Mouse (Mus musculus): ENCODE measurements at regions not wholly inside any gene's neighbourhood (a gene's known extent, or its start where the extent isn't known, plus 50 kb on each side); places are given as distances from the start of the nearest gene placed in this dataset.
A peak's percentile ranks its signal among the peaks of the same experiment; 100 is the strongest.

- 12% methylated on average over 5 of the region's 5 CpGs for WGBS
- Histone ChIP-seq H3K4me1 (peaks cover 5% of the 10 kb centered on the region; the same call in 1 of the 2 replicates), H3K4me2 (no peak overlapping the region), H3K9me3 (no peaks in the 10 kb centered on the region), H3K27me3 (no peaks in the 10 kb centered on the region), H3K4me3 (no peak overlapping the region), H3K36me3 (no peaks in the 10 kb centered on the region), H3K9ac (no peak overlapping the region), H3K27ac (no peak overlapping the region)
- peak; percentile 57; the same call in 1 of the 2 replicates for ATAC-seq (ENCODE audit: borderline replicate concordance, extremely low read depth, low FRiP score, low TSS enrichment)
Observed at GRCm38 (mm10) chr3:78412669-78413419, 873.5 kb downstream of the Rapgef2 start.

GRCm38 (mm10) chr3:78411395-78411794, 874.9 kb downstream of the Rapgef2 start:
- Histone ChIP-seq H3K36me3 (no peaks in the 10 kb centered on the region), H3K4me1 (peaks cover 5% of the 10 kb centered on the region; the same call in 1 of the 2 replicates), H3K4me2 (no peak overlapping the region), H3K27me3 (no peaks in the 10 kb centered on the region), H3K4me3 (no peak overlapping the region), H3K9me3 (no peaks in the 10 kb centered on the region), H3K27ac (no peak overlapping the region), H3K9ac (no peak overlapping the region)
- no peak for ATAC-seq (ENCODE audit: borderline replicate concordance, extremely low read depth, low FRiP score, low TSS enrichment)
- WGBS, result 59% methylated on average over 4 of the region's 4 CpGs

DNA sequence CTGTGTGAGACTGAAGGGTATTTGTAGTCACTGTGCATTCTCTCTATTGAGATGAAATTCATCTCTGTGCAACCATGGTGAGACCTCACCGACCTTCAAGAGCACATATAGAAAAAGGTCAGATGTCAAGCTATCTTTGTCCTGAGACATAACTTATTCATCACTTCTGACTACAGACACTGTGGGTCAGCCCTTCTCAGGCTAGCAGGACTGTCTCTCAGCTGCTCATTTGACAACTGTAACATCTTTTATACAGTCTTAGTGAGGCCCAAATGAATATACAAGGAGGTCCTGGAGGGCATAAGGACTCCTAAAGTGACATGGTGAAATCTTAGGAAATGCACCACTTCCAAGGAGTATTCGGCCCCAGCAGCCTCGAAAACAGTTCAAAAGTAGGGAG, 877.1 kb downstream of the Rapgef2 start:
- Histone ChIP-seq H3K4me1 (peaks cover 10% of the 10 kb centered on the region; the same call in 1 of the 2 replicates), H3K9ac (no peak overlapping the region), H3K4me3 (no peak overlapping the region), H3K36me3 (no peaks in the 10 kb centered on the region), H3K4me2 (no peak overlapping the region), H3K27me3 (no peaks in the 10 kb centered on the region), H3K9me3 (no peaks in the 10 kb centered on the region), H3K27ac (no peak overlapping the region)
- 75% methylated on average over 3 of the region's 3 CpGs for WGBS
- no peak for ATAC-seq (ENCODE audit: borderline replicate concordance, extremely low read depth, low FRiP score, low TSS enrichment)

DNA sequence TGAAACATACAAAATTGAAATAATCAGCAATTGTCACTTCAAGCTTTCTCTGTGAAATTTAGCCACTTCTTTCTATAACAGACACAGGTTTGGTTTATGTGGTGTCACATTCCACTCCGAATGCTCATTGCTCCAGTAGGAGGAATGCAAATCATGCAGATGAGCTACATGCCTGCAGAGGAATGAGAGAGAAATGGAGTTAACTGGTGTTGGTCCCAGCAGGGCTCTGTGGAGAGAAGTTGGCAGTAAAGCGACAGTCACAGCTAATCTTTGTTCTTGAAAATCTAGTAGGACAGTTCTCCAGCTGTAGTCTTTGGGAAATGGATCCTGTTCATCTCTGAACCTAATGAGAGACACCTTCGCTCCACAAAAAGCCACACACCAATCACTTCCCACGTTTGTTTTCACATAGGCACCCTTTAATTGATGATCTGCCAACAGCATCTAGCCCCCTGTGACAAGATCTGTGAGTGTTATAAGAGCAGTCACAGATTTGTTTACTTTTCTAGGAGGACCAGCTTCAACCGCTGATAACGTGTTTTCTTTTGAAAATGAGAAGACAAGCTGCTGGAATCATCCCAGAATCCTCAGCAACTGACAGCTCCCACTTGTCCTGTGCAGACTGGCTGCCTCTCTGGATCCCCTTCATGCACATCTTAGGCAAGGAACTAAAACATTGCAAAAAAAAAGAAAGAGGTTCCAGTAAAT, 880.4 kb downstream of the Rapgef2 start:
- no peaks in the 10 kb centered on the region for H3K9me3 ChIP-seq
- H3K4me2 ChIP-seq, result peak overlapping the region; percentile 12; the same call in 1 of the 2 replicates
- H3K4me3 ChIP-seq, result no peak overlapping the region
- no peak overlapping the region for H3K9ac ChIP-seq
- no peaks in the 10 kb centered on the region for H3K27me3 ChIP-seq
- H3K36me3 ChIP-seq, result no peaks in the 10 kb centered on the region
- no peak overlapping the region for H3K27ac ChIP-seq
- peak; percentile 94 for ATAC-seq (ENCODE audit: borderline replicate concordance, extremely low read depth, low FRiP score, low TSS enrichment)
- H3K4me1 ChIP-seq, result 0 out of 2 replicates have a peak, but pooled peaks cover 5% of the 10 kb centered on the region
- 6% methylated on average over 6 of the region's 6 CpGs for WGBS

GRCm38 (mm10) chr3:78358377-78358776, 927.9 kb downstream of the Rapgef2 start:
- ATAC-seq (ENCODE audit: borderline replicate concordance, extremely low read depth, low FRiP score, low TSS enrichment), result no peak
- Histone ChIP-seq H3K27me3 (no peaks in the 10 kb centered on the region), H3K4me1 (no peaks in the 10 kb centered on the region), H3K9me3 (no peaks in the 10 kb centered on the region), H3K27ac (no peak overlapping the region), H3K4me3 (no peak overlapping the region), H3K4me2 (no peak overlapping the region), H3K9ac (no peak overlapping the region), H3K36me3 (no peaks in the 10 kb centered on the region)
- WGBS, result 34% methylated on average over 1 of the region's 1 CpGs

- H3K9me3 ChIP-seq, result no peaks in the 10 kb centered on the region
- H3K4me3 ChIP-seq, result no peak overlapping the region
- no peak overlapping the region for H3K4me2 ChIP-seq
- no peaks in the 10 kb centered on the region for H3K36me3 ChIP-seq
- WGBS, result 87% methylated on average over 1 of the region's 1 CpGs
- ATAC-seq (ENCODE audit: borderline replicate concordance, extremely low read depth, low FRiP score, low TSS enrichment), result no peak
- H3K27ac ChIP-seq, result no peak overlapping the region
- H3K27me3 ChIP-seq, result no peaks in the 10 kb centered on the region
- H3K4me1 ChIP-seq, result no peaks in the 10 kb centered on the region
- no peak overlapping the region for H3K9ac ChIP-seq
Observed at GRCm38 (mm10) chr3:78339891-78340290, 946.4 kb downstream of the Rapgef2 start.

DNA sequence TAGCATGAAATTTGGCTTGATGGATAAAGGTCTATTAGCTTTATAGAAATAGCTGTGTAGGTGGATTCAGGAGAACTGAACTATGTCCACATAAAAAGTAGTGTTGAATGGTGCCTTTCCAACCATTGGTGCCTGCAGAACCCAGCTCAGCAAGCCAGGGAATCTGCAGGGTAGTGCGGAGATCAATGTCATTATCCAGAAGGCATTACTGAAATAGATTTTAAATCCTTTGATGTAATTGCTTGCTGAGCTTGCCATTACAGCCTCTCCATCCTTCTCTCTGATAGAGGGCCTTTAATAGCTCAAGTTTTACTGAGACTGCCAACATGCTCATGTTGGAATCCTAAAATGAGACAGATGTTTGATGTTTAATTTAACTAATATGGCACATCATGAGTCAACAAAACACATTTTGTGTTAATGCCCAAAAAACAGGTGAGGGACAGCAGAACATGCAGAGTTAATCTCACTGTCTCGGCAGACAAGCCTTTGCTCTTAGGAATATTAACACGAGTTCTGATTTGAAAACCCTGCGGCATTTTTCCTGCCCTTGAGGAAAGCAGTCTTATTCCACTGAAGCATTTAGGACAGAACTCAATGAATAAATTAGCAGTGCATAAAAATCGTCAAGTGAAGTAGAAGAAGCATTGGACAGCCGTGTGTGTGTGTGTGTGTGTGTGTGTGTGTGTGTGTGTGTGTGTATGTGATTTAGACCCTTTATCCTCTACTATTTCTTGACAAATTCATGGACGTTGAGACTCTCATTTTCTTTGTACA, 974.5 kb downstream of the Rapgef2 start:
- no peak overlapping the region for H3K9ac ChIP-seq
- no peak overlapping the region for H3K4me2 ChIP-seq
- no peaks in the 10 kb centered on the region for H3K4me1 ChIP-seq
- H3K36me3 ChIP-seq, result no peaks in the 10 kb centered on the region
- H3K27ac ChIP-seq, result no peak overlapping the region
- no peaks in the 10 kb centered on the region for H3K27me3 ChIP-seq
- WGBS, result 76% methylated on average over 7 of the region's 7 CpGs
- H3K4me3 ChIP-seq, result no peak overlapping the region
- no peaks in the 10 kb centered on the region for H3K9me3 ChIP-seq
- no peak for ATAC-seq (ENCODE audit: borderline replicate concordance, extremely low read depth, low FRiP score, low TSS enrichment)

GRCm38 (mm10) chr3:78300506-78300905, 985.8 kb downstream of the Rapgef2 start:
- Histone ChIP-seq H3K27me3 (no peaks in the 10 kb centered on the region), H3K4me3 (no peak overlapping the region), H3K36me3 (no peaks in the 10 kb centered on the region), H3K9ac (no peak overlapping the region), H3K9me3 (no peaks in the 10 kb centered on the region), H3K4me2 (no peak overlapping the region), H3K4me1 (no peaks in the 10 kb centered on the region), H3K27ac (no peak overlapping the region)
- ATAC-seq (ENCODE audit: borderline replicate concordance, extremely low read depth, low FRiP score, low TSS enrichment), result no peak

DNA sequence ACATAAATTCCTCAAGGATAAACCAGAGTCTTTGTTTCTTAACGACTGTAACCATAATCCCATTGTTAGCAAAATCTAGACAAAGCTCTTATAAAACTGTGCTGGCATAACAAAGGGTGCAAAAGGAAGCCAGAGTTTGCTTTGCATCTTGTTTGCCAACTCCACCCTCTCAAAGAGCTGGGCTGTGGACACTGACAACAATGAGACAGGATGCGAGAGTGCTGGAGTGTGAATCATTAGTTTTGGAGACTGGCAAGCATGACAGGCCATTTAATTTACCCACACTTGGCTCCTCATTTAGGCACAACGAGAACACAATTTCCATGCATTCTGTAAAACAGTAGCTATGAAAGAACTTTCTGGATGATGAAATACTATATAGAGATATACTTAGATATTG, 994.4 kb downstream of the Rapgef2 start:
- Histone ChIP-seq H3K4me3 (no peak overlapping the region), H3K4me1 (no peaks in the 10 kb centered on the region), H3K27me3 (no peaks in the 10 kb centered on the region), H3K36me3 (no peaks in the 10 kb centered on the region), H3K4me2 (no peak overlapping the region), H3K9me3 (no peaks in the 10 kb centered on the region), H3K27ac (no peak overlapping the region), H3K9ac (no peak overlapping the region)
- WGBS, result 45% methylated on average over 3 of the region's 3 CpGs
- ATAC-seq (ENCODE audit: borderline replicate concordance, extremely low read depth, low FRiP score, low TSS enrichment), result no peak

- H3K4me1 ChIP-seq, result no peaks in the 10 kb centered on the region
Observed at GRCm38 (mm10) chr3:78284071-78284470, 1002.2 kb downstream of the Rapgef2 start.

DNA sequence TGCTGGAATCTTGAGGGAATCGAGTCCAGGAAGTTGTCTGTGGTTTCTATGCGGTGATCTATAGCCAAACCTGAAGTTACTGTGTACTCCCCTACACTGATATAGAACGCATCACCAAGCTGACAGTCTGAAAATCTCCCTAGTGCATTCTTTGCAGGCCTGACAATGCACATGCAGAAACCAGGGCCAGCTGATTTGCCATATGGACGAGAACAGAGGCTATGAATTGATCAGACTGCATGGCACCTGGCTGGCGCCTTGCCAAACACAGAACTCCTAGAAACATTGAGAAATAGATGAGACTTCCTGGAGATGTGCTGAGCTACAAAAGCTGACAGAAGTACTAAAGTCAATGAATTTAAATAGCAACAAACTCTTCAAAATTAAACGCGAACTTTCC, 1049.4 kb downstream of the Rapgef2 start:
- Histone ChIP-seq H3K9me3 (no peaks in the 10 kb centered on the region), H3K4me3 (no peak overlapping the region), H3K36me3 (no peaks in the 10 kb centered on the region), H3K4me2 (no peak overlapping the region), H3K9ac (no peak overlapping the region), H3K27me3 (no peaks in the 10 kb centered on the region), H3K27ac (no peak overlapping the region), H3K4me1 (no peaks in the 10 kb centered on the region)
- WGBS, result 71% methylated on average over 7 of the region's 7 CpGs
- no peak for ATAC-seq (ENCODE audit: borderline replicate concordance, extremely low read depth, low FRiP score, low TSS enrichment)

More at GRCm38 (mm10) chr3:78284071-78284470, 1002.2 kb downstream of the Rapgef2 start:
- no peaks in the 10 kb centered on the region for H3K9me3 ChIP-seq
- WGBS, result 78% methylated on average over 3 of the region's 3 CpGs
- H3K27ac ChIP-seq, result no peak overlapping the region
- no peaks in the 10 kb centered on the region for H3K36me3 ChIP-seq
- no peaks in the 10 kb centered on the region for H3K27me3 ChIP-seq
- no peak overlapping the region for H3K9ac ChIP-seq
- no peak for ATAC-seq (ENCODE audit: borderline replicate concordance, extremely low read depth, low FRiP score, low TSS enrichment)
- H3K4me3 ChIP-seq, result no peak overlapping the region
- H3K4me2 ChIP-seq, result no peak overlapping the region

GRCm38 (mm10) chr3:78209729-78210128, 1076.6 kb downstream of the Rapgef2 start:
- no peak for ATAC-seq (ENCODE audit: borderline replicate concordance, extremely low read depth, low FRiP score, low TSS enrichment)
- WGBS, result 71% methylated on average over 3 of the region's 3 CpGs
- Histone ChIP-seq H3K4me2 (no peak overlapping the region), H3K36me3 (no peaks in the 10 kb centered on the region), H3K9ac (no peak overlapping the region), H3K4me1 (no peaks in the 10 kb centered on the region), H3K27ac (no peak overlapping the region), H3K4me3 (no peak overlapping the region), H3K27me3 (no peaks in the 10 kb centered on the region), H3K9me3 (no peaks in the 10 kb centered on the region)

All from lung, embryonic 15.5 days (tissue).